ENCODE assay signal across 8 mouse cellular contexts in genomic region chr14:47533365-47534175, GRCm38 (mm10). TPM values are rescaled to one million over a fixed set of nuclear protein-coding genes. Genes with fewer than 3 reads are reported as not detected.
DNase-seq lines count a peak whose midpoint lies in the region; ATAC-seq and TF ChIP-seq lines count a peak whose summit lies in the region.

No protein-coding gene starts in this region.

- no peak for TF ChIP-seq POLR2A in thymus, adult 2 months (IDR thresholded peaks at IDR 0.05; ENCODE audit: control insufficient read depth, extremely low read depth, insufficient read depth, low read length, poor library complexity)

- H3K36me3 ChIP-seq in liver, embryonic 13.5 days = peaks cover 47% of the 10 kb centered on the region
- H3K36me3 ChIP-seq in thymus, adult 2 months (ENCODE audit: control insufficient read depth, insufficient read depth, low read length) = no peaks in the 10 kb centered on the region

- no peak for TF ChIP-seq CTCF in thymus, adult 2 months (IDR thresholded peaks at IDR 0.05; ENCODE audit: borderline replicate concordance, control insufficient read depth, extremely low read depth, insufficient read depth, low read length, poor library complexity)

- WGBS in liver, embryonic 13.5 days (ENCODE audit: insufficient replicate concordance) = 13% methylated on average over 11 of the region's 11 CpGs
- 45% methylated on average over 11 of the region's 11 CpGs for WGBS in thymus, adult 2 months

- H3K4me1 ChIP-seq in liver, embryonic 13.5 days (replicated peaks) = peaks cover 49% of the 10 kb centered on the region
- H3K4me1 ChIP-seq in thymus, adult 2 months (replicated peaks; ENCODE audit: control insufficient read depth, insufficient read depth, low read length) = peaks cover 4% of the 10 kb centered on the region; the same call in 1 of the 2 replicates

- 0 out of 2 replicates have a peak overlapping the region, but pooled peaks have one; percentile 24 for H3K4me3 ChIP-seq in liver, embryonic 13.5 days (replicated peaks)
- H3K4me3 ChIP-seq in thymus, adult 2 months (ENCODE audit: control insufficient read depth, insufficient read depth, low read length) = no peak overlapping the region

- H3K27ac ChIP-seq in liver, embryonic 13.5 days = peak overlapping the region; percentile 99
- no peak overlapping the region for H3K27ac ChIP-seq in thymus, adult 2 months (ENCODE audit: control insufficient read depth, insufficient read depth, low read length)

- peak overlapping the region; percentile 73 for H3K9ac ChIP-seq in liver, embryonic 13.5 days

- DNase-seq in 416B (ENCODE audit: low read depth) = peak; percentile 89
- DNase-seq in T-cell, adult 2 months (ENCODE audit: low spot score) = peak; percentile 22
- DNase-seq in embryo, embryonic 9.5 days (ENCODE audit: extremely low spot score) = peak; percentile 62
- peak; percentile 65 to 71 for DNase-seq in heart, adult 18-20 months
- DNase-seq in kidney, adult 11 months = peak; percentile 88
- DNase-seq in liver, embryonic 13.5 days = peak; percentile 83
- DNase-seq in natural killer cell, adult 2 months (ENCODE audit: low spot score in 2 of 2) = peak; percentile 31 to 45
- DNase-seq in thymus, adult 2 months = peak; percentile 32

- peak overlapping the region; percentile 58 for H3K4me2 ChIP-seq in liver, embryonic 13.5 days

- peak; percentile 93 for ATAC-seq in liver, embryonic 13.5 days (ENCODE audit: low read depth)

- H3K9me3 ChIP-seq in liver, embryonic 13.5 days (replicated peaks) = no peaks in the 10 kb centered on the region

- no peaks in the 10 kb centered on the region for H3K27me3 ChIP-seq in liver, embryonic 13.5 days
- no peaks in the 10 kb centered on the region for H3K27me3 ChIP-seq in thymus, adult 2 months (ENCODE audit: control insufficient read depth, insufficient read depth, low read length)

RNA-seq across cellular contexts. Expression of gene Atg14, which starts 36.9 kb away (rescaled TPM):
- 10 to 100 TPM in 1 of 2 experiments, 1 to 10 TPM in 1; 9.4 to 10.3 TPM for total RNA-seq in heart, adult 18-20 months (2021)
- polyA plus RNA-seq in liver, embryonic 13.5 days (2015; fragmentation: Nextera tagmentation; extraction: Ambion mirVana) = 5.9 and 6.9 TPM in 2 replicates
- 7.8 and 8.5 TPM in 2 replicates for polyA plus RNA-seq in thymus, adult 2 months (2012; rRNA removed)

Comparison
In these comparisons a context has a peak if more than half of its experiments do, and no peak if none do; other contexts are left out.
1. DNase-seq: peak in every context shown above with its lines; median percentile 89 in 416B; 88 in kidney, adult 11 months; 83 in liver, embryonic 13.5 days; 68 in heart, adult 18-20 months; 62 in embryo, embryonic 9.5 days; 38 in natural killer cell, adult 2 months; 32 in thymus, adult 2 months; 22 in T-cell, adult 2 months.